Mouse (Mus musculus) embryo, embryonic 11 days (tissue): ENCODE measurements around the gene Pnpla6.

Source experiments
- DNase-seq: peaks from one replicate; pipeline ENCODE4 v3.0.0-alpha.2; 2015

Pnpla6 gene

DNA sequence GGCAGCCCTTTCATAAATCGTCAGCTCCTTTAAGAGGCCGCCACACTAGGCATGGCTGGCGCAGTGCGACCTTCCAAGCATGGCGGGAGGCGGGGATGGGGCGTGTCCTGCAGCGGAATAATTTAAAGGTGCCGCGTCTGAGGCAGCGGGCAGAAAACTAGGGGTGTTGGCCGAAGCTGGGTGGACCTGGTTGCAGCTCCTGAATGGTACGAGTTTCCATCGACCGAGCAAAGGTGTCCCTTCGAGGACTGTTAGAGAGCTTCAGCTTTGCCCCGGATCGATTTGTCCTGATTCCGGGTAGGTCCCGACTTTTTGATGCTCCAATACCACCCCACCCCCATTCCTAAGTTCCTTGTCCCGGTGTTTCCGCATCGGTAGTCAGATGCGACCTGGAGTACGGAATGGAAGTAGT is at the start of gene Pnpla6:
Gene Pnpla6 (plus strand): TSS at position 125 of the 412 bp plus-strand sequence.
- peak; percentile 93 for DNase-seq

- DNase-seq = peak; percentile 99
Measured at GRCm38 (mm10) chr8:3467006-3467885, 47.9 kb upstream of the Pnpla6 start, which contains the start of gene Pex11g. Pex11g (minus strand) TSS chr8:3467680.

GRCm38 (mm10) chr8:3467886-3468545 is 47.2 kb upstream of the Pnpla6 start:
- DNase-seq = peak; percentile 13

GRCm38 (mm10) chr8:3468838-3469237 is 46.3 kb upstream of the Pnpla6 start:
- DNase-seq = peak; percentile 17

- DNase-seq = no peak
Measured at GRCm38 (mm10) chr8:3470562-3470961, 44.6 kb upstream of the Pnpla6 start, which contains the start of gene Tex45. Tex45 (plus strand) TSS chr8:3470862.

GRCm38 (mm10) chr8:3475715-3476429 is 39.3 kb upstream of the Pnpla6 start:
- peak; percentile 46 for DNase-seq

- DNase-seq = no peak
Measured at GRCm38 (mm10) chr8:3480221-3480785, 34.9 kb upstream of the Pnpla6 start.

DNA sequence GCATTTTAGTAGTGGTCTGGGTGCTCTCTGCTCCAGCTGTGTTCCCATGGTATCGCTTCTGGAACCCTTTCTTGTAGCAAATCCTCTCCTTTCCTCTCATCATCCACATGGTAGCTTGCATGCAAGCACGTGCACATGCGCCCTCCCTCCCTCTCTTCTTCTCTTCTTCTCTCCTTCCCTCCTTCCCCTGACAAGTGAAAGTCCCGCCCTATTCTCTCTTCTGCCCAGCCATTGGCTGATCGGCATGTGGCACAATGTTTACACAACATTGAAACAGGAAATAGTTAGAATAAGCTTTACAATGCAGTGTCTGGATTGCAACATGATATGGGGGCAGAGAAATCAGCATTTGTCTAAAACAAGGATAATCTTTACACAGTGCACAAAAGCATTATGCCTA is 33.6 kb upstream of the Pnpla6 start:
- DNase-seq = no peak

DNA sequence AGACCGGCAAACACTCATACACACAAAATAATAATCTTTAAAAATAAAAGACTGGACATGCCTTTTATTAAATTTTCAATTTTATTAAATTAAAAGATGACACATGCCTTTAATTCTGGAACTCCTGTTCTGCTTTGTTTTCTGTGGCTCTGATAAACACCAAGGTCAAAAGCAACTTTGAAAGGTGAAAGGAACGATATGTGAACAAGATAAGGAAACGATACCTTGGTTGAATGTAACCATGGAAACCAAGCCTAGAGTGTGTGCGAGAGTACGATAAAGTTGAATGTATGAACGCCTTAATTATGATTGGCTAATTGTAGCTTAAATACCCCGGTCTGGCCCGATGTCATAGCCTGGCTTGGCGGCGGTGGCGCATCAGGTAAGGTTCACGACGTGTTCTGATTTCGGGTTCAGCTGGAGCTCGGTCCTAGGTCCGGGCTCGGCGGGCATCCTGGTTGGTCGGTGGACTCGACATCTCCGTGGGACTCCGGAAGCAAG is 32.9 kb upstream of the Pnpla6 start:
- DNase-seq = no peak

DNA sequence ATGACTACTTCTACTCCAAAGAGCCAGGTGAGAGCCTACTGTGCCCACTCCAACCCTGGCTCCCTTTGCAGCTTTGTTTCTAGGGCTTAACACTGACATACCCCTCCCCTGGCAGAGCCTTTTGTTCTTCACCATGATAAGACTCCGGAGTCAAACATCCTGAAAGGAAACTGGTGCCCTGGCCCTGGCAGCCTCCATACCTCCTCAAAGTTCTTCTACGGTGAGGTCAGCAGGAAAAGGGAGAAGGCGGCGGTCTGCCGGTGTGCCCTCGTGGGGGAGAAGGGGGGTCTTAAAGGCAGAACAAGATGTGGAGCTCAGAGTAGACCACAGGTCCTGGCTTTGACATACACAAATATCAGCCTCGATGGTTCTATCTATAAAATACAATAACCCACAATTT is 31.6 kb upstream of the Pnpla6 start:
- no peak for DNase-seq

DNA sequence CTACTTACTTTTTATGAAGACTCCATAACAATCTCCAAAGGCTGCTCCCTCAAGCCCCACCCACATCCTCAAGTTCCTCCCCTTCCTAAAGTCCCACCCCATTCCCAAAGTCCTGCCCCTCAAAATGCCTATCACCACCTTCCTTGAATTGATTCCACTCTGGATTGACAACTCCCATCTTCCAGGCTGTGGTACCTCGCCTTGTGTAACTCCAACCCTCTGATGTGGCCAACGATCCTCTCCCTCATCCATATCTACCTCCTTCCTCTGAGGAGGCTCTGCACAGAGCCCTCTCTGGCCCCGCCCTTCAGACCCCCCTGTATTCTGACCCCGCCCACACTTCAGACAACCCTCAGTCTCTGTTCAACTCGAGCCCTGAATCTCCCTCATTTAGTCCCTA is 30.0 kb upstream of the Pnpla6 start:
- no peak for DNase-seq

- peak; percentile 93 for DNase-seq
Measured at GRCm38 (mm10) chr8:3492901-3493844, 22.0 kb upstream of the Pnpla6 start, which contains the start of gene Zfp358. Zfp358 (plus strand) TSS chr8:3493138.

DNA sequence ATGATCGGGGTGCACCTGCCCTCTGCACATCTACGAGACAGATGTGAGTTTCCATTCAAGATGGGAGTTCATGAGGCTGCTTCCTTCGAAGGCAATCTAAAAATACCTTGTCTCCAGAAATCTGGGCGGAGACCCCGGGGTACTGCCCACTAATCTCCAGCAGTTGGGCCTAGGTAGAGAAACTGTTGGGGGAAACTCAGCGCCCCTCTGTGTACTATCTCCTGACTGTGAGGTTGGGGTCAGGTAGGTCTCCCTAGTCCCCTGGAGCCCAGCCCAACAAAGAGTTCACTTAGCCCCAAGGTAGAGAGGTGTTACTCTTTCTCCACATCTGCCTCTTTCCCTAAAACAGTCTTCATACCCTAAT is 21.4 kb upstream of the Pnpla6 start:
- DNase-seq = peak; percentile 29

DNA sequence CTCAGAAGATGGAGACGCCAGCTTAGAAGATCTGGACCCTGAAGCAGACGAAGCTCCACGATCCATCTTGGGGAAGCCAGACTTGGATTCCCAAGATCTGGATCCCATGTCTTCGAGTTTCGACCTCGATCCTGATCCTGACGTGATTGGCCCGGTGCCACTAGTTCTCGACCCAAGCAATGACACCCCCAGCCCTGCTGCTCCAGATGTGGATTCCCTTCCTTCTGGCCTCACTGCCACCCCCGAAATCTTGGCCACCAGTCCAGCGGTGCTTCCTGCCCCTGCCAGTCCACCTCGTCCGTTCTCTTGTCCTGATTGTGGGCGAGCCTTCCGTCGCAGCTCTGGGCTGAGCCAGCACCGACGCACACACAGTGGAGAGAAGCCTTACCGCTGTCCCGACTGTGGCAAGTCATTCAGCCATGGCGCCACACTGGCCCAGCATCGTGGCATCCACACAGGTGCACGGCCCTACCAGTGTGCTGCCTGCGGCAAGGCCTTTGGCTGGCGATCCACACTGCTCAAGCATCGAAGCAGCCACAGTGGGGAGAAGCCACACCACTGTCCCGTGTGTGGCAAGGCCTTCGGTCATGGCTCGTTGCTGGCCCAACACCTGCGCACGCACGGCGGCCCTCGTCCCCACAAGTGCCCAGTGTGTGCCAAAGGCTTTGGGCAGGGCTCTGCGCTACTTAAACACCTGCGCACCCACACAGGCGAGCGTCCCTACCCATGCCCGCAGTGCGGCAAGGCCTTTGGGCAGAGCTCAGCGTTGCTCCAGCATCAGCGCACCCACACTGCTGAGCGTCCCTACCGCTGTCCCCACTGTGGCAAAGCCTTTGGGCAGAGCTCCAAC is 19.4 kb upstream of the Pnpla6 start:
- DNase-seq = no peak

- DNase-seq = no peak
Measured at GRCm38 (mm10) chr8:3496428-3496748, 18.8 kb upstream of the Pnpla6 start.

- DNase-seq = no peak
Measured at GRCm38 (mm10) chr8:3498583-3498982, 16.6 kb upstream of the Pnpla6 start.

GRCm38 (mm10) chr8:3499751-3500150 is 15.4 kb upstream of the Pnpla6 start:
- no peak for DNase-seq

GRCm38 (mm10) chr8:3500235-3501090 is 14.7 kb upstream of the Pnpla6 start, which contains the start of gene Mcoln1:
Mcoln1 (plus strand) TSS chr8:3500457.
- peak; percentile 99 for DNase-seq

DNA sequence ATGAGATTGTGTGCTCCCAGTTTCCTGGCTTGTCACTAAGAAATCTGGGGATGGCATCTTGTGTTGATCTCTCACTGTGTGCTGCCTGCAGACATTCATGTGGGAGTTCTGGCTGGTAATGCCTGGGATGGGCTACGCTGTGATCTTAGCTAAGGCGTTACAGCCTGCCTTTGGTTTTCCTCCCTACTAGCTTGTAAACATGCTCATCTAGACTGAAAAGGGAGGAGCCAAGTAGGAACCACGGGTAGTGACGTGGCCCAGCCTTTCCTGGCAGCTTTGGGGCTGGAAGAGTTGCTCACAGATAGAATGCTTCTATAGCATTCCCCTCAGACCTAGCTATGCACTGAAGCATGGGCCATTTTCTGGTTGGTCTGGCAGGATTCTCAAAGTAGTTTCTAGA is 13.0 kb upstream of the Pnpla6 start:
- no peak for DNase-seq
